Mouse (Mus musculus): Measurements from ENCODE around the gene Filip1l. TPM values are rescaled to one million over a fixed set of nuclear protein-coding genes. Genes with fewer than 3 reads are reported as not detected.

Gene Filip1l
- polyA plus RNA-seq, 1 experiment from 2014 or later = 35.3 TPM

DNA sequence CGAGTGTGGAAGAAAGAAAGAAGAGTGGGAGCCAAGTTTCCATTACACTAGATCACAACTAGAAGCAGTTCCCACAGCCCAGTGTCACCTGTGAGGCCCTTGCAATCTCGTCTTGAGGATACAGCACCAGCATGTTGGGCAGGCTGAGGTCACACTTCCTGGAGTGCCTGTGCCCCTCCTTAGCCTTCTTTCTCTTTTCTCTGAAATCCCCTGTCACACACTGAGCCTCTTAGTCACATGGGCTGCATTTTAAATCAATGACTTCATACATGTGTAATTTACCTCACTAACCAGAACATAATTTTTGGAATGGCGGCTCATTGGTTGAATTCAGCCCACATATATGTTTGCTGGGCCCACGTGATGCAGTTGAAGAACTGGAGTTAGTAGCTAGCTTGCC is 50.0 kb downstream of the Filip1l start:
- Histone ChIP-seq H3K27ac (replicated peaks) (no peak overlapping the region), H3K9me3 (ENCODE audit: control insufficient read depth, low read length) (no peaks in the 10 kb centered on the region), H3K9ac (ENCODE audit: low read length) (no peak overlapping the region), H3K4me3 (ENCODE audit: low read depth, low read length) (no peak overlapping the region), H3K36me3 (ENCODE audit: control insufficient read depth, insufficient read depth, low read length) (no peaks in the 10 kb centered on the region), H3K4me2 (replicated peaks; ENCODE audit: low read depth) (no peak overlapping the region), H3K4me1 (replicated peaks; ENCODE audit: control insufficient read depth, insufficient read depth) (no peaks in the 10 kb centered on the region), H3K27me3 (ENCODE audit: control insufficient read depth, insufficient read depth, low read length) (no peaks in the 10 kb centered on the region)
- TF ChIP-seq CTCF (IDR thresholded peaks at IDR 0.05; ENCODE audit: low read depth) (no peak), EP300 (optimal IDR thresholded peaks at IDR 0.05) (no peak)
- DNase-seq (ENCODE audit: low spot score) (no peak), ATAC-seq (ENCODE audit: low FRiP score, low TSS enrichment) (no peak)
- WGBS = 81% methylated on average over 4 of the region's 4 CpGs

DNA sequence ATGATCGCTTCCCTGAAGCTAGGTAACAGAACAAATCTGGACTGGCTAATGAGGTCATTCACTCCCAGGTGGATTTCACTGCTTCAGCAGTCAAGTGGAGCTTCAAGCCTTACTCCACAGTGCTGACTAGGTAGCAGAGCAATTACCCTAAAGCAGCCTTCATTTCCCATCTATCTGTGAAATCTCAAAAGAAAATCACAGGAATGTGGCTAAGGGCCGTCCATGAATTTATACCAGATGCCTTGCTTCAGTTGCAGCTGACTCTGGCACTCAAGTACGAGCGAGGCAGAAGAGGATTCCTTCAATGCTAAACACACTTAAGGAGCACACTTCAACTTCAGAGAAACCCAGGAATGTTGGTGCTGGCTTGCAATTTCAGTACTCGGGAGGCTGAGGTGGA is 50.9 kb downstream of the Filip1l start:
- Histone ChIP-seq H3K4me3 (ENCODE audit: low read depth, low read length) (no peak overlapping the region), H3K9ac (ENCODE audit: low read length) (no peak overlapping the region), H3K27ac (replicated peaks) (no peak overlapping the region), H3K27me3 (ENCODE audit: control insufficient read depth, insufficient read depth, low read length) (no peaks in the 10 kb centered on the region), H3K36me3 (ENCODE audit: control insufficient read depth, insufficient read depth, low read length) (no peaks in the 10 kb centered on the region), H3K4me2 (replicated peaks; ENCODE audit: low read depth) (no peak overlapping the region), H3K9me3 (ENCODE audit: control insufficient read depth, low read length) (no peaks in the 10 kb centered on the region), H3K4me1 (replicated peaks; ENCODE audit: control insufficient read depth, insufficient read depth) (no peaks in the 10 kb centered on the region)
- 59% methylated on average over 5 of the region's 5 CpGs for WGBS
- DNase-seq (ENCODE audit: low spot score) = no peak
- ATAC-seq (ENCODE audit: low FRiP score, low TSS enrichment) = no peak
- TF ChIP-seq EP300 (optimal IDR thresholded peaks at IDR 0.05) = no peak
- TF ChIP-seq CTCF (IDR thresholded peaks at IDR 0.05; ENCODE audit: low read depth) = no peak

DNA sequence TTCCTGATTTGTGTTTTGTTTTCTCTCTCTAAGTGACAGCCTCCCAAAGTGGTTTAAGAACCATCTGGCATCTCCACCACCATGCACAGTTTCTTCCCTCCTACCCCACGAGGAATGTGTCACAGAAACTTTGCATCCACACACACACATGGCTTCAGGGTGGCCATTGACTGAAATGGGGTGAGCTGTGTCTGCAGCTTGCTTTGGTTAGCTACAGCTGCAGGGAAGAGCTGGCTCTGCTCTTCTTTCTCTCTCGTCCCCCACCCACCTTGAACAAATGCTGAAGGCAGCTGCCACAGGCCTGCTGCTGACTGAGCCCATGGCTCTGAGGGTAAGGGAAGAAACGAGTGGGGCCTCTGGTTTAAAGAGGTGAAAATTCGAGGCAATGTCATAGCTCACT is 59.9 kb downstream of the Filip1l start:
- Histone ChIP-seq H3K9ac (ENCODE audit: low read length) (no peak overlapping the region), H3K9me3 (ENCODE audit: control insufficient read depth, low read length) (no peaks in the 10 kb centered on the region), H3K4me1 (replicated peaks; ENCODE audit: control insufficient read depth, insufficient read depth) (no peaks in the 10 kb centered on the region), H3K4me3 (ENCODE audit: low read depth, low read length) (no peak overlapping the region), H3K36me3 (ENCODE audit: control insufficient read depth, insufficient read depth, low read length) (no peaks in the 10 kb centered on the region), H3K4me2 (replicated peaks; ENCODE audit: low read depth) (no peak overlapping the region), H3K27ac (replicated peaks) (no peak overlapping the region), H3K27me3 (ENCODE audit: control insufficient read depth, insufficient read depth, low read length) (no peaks in the 10 kb centered on the region)
- ATAC-seq (ENCODE audit: low FRiP score, low TSS enrichment) = no peak
- DNase-seq (ENCODE audit: low spot score) = no peak
- 52% methylated on average over 4 of the region's 4 CpGs for WGBS
- TF ChIP-seq CTCF (IDR thresholded peaks at IDR 0.05; ENCODE audit: low read depth) (no peak), EP300 (optimal IDR thresholded peaks at IDR 0.05) (no peak)

DNA sequence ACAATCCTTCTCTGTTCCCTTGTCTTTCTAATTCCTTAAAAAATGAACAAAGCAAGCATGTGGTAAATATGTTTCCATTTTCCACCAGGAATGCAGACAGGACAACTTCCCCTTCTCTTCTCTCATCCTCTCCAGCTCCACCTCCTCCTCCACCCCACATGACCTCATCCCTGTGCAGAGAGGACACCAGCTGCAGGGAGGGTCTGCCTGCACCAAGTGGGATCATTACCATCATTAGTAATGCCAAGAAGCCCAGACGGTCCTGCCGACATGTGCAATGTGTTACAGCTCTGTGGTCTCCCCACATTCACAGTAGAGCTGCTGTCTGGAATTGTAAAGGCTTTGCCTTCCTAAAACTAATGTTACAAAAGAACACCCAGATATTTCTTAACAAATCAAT is 63.2 kb downstream of the Filip1l start:
- TF ChIP-seq CTCF (IDR thresholded peaks at IDR 0.05; ENCODE audit: low read depth) (no peak), EP300 (optimal IDR thresholded peaks at IDR 0.05) (no peak)
- no peak for DNase-seq (ENCODE audit: low spot score)
- no peaks in the 10 kb centered on the region for H3K9me3 ChIP-seq (ENCODE audit: control insufficient read depth, low read length)
- H3K27me3 ChIP-seq (ENCODE audit: control insufficient read depth, insufficient read depth, low read length) = no peaks in the 10 kb centered on the region
- WGBS = 42% methylated on average over 2 of the region's 2 CpGs
- no peak overlapping the region for H3K4me2 ChIP-seq (replicated peaks; ENCODE audit: low read depth)
- ATAC-seq (ENCODE audit: low FRiP score, low TSS enrichment) = no peak
- H3K4me3 ChIP-seq (ENCODE audit: low read depth, low read length) = no peak overlapping the region
- H3K9ac ChIP-seq (ENCODE audit: low read length) = no peak overlapping the region
- no peak overlapping the region for H3K27ac ChIP-seq (replicated peaks)
- no peaks in the 10 kb centered on the region for H3K4me1 ChIP-seq (replicated peaks; ENCODE audit: control insufficient read depth, insufficient read depth)
- H3K36me3 ChIP-seq (ENCODE audit: control insufficient read depth, insufficient read depth, low read length) = no peaks in the 10 kb centered on the region

DNA sequence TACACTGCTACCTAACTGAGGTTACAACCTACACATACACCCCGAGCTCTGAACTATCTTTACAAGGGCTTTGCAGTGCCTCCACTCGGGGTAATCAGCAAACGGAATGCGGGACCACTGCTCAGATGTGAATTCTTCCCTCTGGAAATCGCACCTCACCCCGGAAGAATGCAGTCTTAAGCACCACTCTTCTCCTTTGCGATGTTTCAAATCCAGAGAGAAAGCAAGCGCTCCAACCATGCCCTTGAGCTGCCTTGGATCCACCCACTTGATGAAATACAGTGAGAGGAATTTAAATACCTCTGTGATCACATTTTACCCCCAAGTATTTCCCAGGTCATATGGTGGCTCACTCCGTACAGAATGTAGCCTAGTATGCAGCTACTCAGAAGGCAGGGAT is 64.1 kb downstream of the Filip1l start:
- Histone ChIP-seq H3K4me1 (replicated peaks; ENCODE audit: control insufficient read depth, insufficient read depth) (peaks cover 5% of the 10 kb centered on the region), H3K9ac (ENCODE audit: low read length) (no peak overlapping the region), H3K36me3 (ENCODE audit: control insufficient read depth, insufficient read depth, low read length) (no peaks in the 10 kb centered on the region), H3K27me3 (ENCODE audit: control insufficient read depth, insufficient read depth, low read length) (no peaks in the 10 kb centered on the region), H3K4me2 (replicated peaks; ENCODE audit: low read depth) (no peak overlapping the region), H3K27ac (replicated peaks) (no peak overlapping the region), H3K4me3 (ENCODE audit: low read depth, low read length) (no peak overlapping the region), H3K9me3 (ENCODE audit: control insufficient read depth, low read length) (no peaks in the 10 kb centered on the region)
- ATAC-seq (ENCODE audit: low FRiP score, low TSS enrichment) (no peak), DNase-seq (ENCODE audit: low spot score) (no peak)
- TF ChIP-seq EP300 (optimal IDR thresholded peaks at IDR 0.05) = no peak
- TF ChIP-seq CTCF (IDR thresholded peaks at IDR 0.05; ENCODE audit: low read depth) = no peak
- 73% methylated on average over 9 of the region's 9 CpGs for WGBS

DNA sequence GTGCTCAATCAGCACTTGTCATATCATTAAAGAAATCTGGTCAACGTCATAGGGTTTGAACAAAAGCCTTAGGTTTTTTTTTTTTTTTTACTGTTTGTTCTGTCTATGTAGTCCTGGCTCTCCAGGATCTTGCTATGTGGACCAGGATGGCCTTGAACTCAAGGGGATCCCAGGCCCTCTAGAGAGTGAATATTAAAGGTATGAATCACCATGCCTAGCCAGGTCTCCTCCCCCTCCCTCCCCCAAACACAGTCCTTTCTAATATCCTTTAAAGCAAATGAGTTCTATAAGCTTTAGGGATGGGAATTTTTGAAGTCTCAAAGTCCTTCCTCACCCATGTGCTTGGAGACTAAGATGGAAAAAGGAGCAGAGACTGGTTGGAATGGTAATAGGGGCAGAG is 65.1 kb downstream of the Filip1l start:
- WGBS = 59% methylated on average over 1 of the region's 1 CpGs
- Histone ChIP-seq H3K9ac (ENCODE audit: low read length) (no peak overlapping the region), H3K4me3 (ENCODE audit: low read depth, low read length) (no peak overlapping the region), H3K27ac (replicated peaks) (no peak overlapping the region), H3K27me3 (ENCODE audit: control insufficient read depth, insufficient read depth, low read length) (no peaks in the 10 kb centered on the region), H3K36me3 (ENCODE audit: control insufficient read depth, insufficient read depth, low read length) (no peaks in the 10 kb centered on the region), H3K9me3 (ENCODE audit: control insufficient read depth, low read length) (no peaks in the 10 kb centered on the region), H3K4me1 (replicated peaks; ENCODE audit: control insufficient read depth, insufficient read depth) (peaks cover 5% of the 10 kb centered on the region), H3K4me2 (replicated peaks; ENCODE audit: low read depth) (no peak overlapping the region)
- DNase-seq (ENCODE audit: low spot score) = no peak
- ATAC-seq (ENCODE audit: low FRiP score, low TSS enrichment) = no peak
- TF ChIP-seq EP300 (optimal IDR thresholded peaks at IDR 0.05) = no peak
